Mouse (Mus musculus) heart, embryonic 11.5 days (tissue): Measurements from ENCODE around the gene Med16. TPM values are rescaled to one million over a fixed set of nuclear protein-coding genes. Genes with fewer than 3 reads are reported as not detected.
"Not testable (repeated sequence)": the region's sequence is repeated elsewhere in the genome, so short reads cannot be mapped to it uniquely, and the experiment has no call there.

Source experiments
- ATAC-seq: fragments of 200-750 bp; cut with Nextera tagmentation; replicated peaks from 2 replicates; pipeline ENCODE4 v1.8.0; 2017; ENCODE audit warnings: moderate library complexity; ENCODE audit not compliant: insufficient number of reproducible peaks, low FRiP score, low TSS enrichment
- H3K27ac ChIP-seq: fragments of 300-500 bp; sonication (generic); 2 replicates; pipeline ENCODE4 v1.5.1; 2014; ENCODE audit warnings: mild to moderate bottlenecking, low read depth, low read length
- H3K27me3 ChIP-seq: fragments of 300-500 bp; sonication (generic); 2 replicates; pipeline ENCODE4 v1.6.1; 2014; ENCODE audit warnings: mild to moderate bottlenecking, low read length, mixed read lengths; ENCODE audit not compliant: control insufficient read depth, insufficient read depth
- H3K36me3 ChIP-seq: fragments of 300-500 bp; sonication (generic); 2 replicates; pipeline ENCODE4 v1.6.1; 2014; ENCODE audit warnings: mild to moderate bottlenecking, low read length, moderate library complexity, mixed read lengths; ENCODE audit not compliant: control insufficient read depth, insufficient read depth
- H3K4me1 ChIP-seq: fragments of 300-500 bp; sonication (generic); 2 replicates; pipeline ENCODE4 v1.6.1; 2014; ENCODE audit warnings: low read length; ENCODE audit not compliant: control insufficient read depth, insufficient read depth
- H3K4me2 ChIP-seq: fragments of 300-500 bp; sonication (generic); 2 replicates; pipeline ENCODE4 v1.6.1; 2014; ENCODE audit warnings: mild to moderate bottlenecking, moderate library complexity
- H3K4me3 ChIP-seq: fragments of 300-500 bp; sonication (generic); 2 replicates; pipeline ENCODE4 v1.5.1; 2014; ENCODE audit warnings: low read depth, low read length
- H3K9ac ChIP-seq: fragments of 300-500 bp; sonication (generic); 2 replicates; pipeline ENCODE4 v1.6.1; 2014; ENCODE audit warnings: mild to moderate bottlenecking, low read depth, low read length, moderate library complexity
- H3K9me3 ChIP-seq: fragments of 300-500 bp; sonication (generic); replicated peaks from 2 replicates; pipeline ENCODE4 v1.6.1; 2016; ENCODE audit warnings: low read length; ENCODE audit not compliant: control insufficient read depth
- WGBS: fragments of 180-500 bp; shearing (Covaris S2); extraction: QIAGEN DNeasy Blood & Tissue Kit; methylation state at CpG from one replicate; pipeline ENCODE4 v1.1.7; 2014; ENCODE audit not compliant: insufficient replicate concordance; 5-methylcytosine and 5-hydroxymethylcytosine counted together
- polyA plus RNA-seq: library from polyadenylated mRNA; unstranded; fragments of >200 nt; fragmentation: Nextera tagmentation; extraction: Ambion mirVana; gene quantifications from 2 replicates; pipeline ENCODE4 v1.2.1, GENCODE M21; 2014

Med16 gene
- polyA plus RNA-seq, 1 experiment from 2014 or later = 30.9 TPM

DNA sequence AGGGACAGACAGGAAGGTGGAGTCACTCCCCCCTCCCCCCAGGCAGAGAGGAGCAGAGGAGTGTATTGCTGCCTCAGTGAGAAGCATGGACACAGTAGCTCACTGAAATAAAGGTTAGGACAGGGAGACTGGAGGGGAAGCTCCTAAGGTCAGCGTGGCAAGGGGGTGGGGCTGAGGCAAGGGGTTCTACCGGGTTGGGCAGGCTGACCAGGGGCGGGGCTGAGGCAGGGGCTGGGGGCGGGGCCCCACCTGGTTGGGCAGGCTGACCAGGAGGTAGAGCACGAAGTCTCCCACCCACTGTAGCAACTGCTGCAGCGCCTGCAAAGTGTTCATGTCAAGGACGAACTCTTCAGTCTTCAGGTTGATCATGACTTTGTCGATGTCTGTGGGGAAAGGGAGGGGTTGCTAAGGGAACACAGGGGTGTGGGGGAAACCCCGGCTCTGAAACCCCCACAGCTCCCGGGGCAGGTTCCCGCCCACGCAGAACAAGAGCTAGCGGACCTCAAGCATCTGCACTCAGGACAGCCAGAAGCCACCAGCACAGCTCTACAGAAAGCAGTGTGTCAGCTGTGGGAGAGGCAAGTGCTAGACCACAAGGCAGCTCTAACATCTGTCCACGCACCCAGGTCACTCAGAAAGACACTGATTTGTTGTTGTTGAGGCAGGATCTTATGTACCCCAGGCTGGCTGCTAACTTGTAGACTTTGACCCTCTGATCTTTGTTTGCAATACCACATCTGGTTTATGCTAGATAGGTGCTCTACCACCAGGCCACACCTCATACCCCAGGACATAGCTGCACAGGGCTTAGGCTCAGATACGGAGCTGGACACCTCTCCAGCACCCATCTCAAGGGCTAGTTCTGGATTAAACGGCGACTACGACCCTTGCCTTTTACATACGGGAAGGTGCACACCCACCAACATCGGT, 11.1 kb downstream of the Med16 start:
- H3K4me1 ChIP-seq = no peaks in the 10 kb centered on the region
- no peaks in the 10 kb centered on the region for H3K9me3 ChIP-seq
- whole genome bisulfite sequencing = 48% methylated on average over 20 of the region's 20 CpGs
- H3K4me3 ChIP-seq = no peak overlapping the region
- no peak overlapping the region for H3K27ac ChIP-seq
- H3K36me3 ChIP-seq = peaks cover 15% of the 10 kb centered on the region
- no peak for ATAC-seq
- no peak overlapping the region for H3K9ac ChIP-seq
- no peaks in the 10 kb centered on the region for H3K27me3 ChIP-seq
- H3K4me2 ChIP-seq = no peak overlapping the region

DNA sequence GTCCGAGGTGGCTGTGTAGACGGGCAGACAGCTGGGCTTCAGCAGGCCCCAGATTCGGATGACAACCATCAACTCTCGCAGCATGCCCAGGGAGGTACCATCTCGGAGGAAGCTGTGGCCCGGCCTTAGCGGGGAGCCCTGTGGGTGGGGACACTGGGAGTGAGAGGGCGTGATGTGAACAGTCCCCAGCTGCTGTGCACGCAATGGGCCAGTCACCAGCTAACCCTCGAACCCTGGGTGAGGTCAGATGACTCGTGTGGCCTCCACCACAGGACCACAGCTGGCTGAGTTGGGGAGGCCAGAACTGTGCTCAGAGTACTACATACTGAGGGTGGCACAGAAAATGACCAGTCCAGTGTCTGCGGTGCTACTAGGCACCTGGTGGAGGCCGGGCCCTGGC, 11.9 kb downstream of the Med16 start:
- Histone ChIP-seq H3K4me3 (no peak overlapping the region), H3K27me3 (no peaks in the 10 kb centered on the region), H3K27ac (no peak overlapping the region), H3K4me1 (no peaks in the 10 kb centered on the region), H3K9me3 (no peaks in the 10 kb centered on the region), H3K9ac (no peak overlapping the region), H3K4me2 (no peak overlapping the region), H3K36me3 (peaks cover 15% of the 10 kb centered on the region)
- no peak for ATAC-seq
- 83% methylated on average over 13 of the region's 13 CpGs for WGBS

DNA sequence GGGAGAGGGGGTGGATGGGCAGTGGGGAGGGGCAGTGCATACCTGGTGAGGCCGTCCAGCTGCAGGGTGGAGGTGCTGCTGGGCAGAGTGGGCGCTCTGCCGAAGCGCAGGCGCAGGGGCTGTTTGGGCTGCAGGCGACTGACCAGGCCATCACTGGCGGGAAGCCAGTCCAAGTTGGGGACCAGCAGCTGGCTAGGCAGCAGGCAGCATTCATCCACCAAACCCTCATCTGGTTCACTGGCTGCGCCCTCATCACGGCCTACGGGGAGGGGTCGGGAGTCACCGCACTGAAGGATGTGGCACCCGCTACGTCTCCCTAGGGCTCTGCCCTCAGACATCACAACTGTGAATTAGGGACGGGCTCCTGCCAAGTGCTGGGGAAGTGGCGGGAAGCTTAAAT, 12.4 kb downstream of the Med16 start:
- H3K4me2 ChIP-seq = no peak overlapping the region
- H3K27me3 ChIP-seq = no peaks in the 10 kb centered on the region
- no peak overlapping the region for H3K9ac ChIP-seq
- H3K36me3 ChIP-seq = peaks cover 15% of the 10 kb centered on the region
- H3K27ac ChIP-seq = no peak overlapping the region
- H3K4me3 ChIP-seq = no peak overlapping the region
- WGBS = 91% methylated on average over 16 of the region's 16 CpGs
- no peaks in the 10 kb centered on the region for H3K4me1 ChIP-seq
- no peaks in the 10 kb centered on the region for H3K9me3 ChIP-seq
- no peak for ATAC-seq

DNA sequence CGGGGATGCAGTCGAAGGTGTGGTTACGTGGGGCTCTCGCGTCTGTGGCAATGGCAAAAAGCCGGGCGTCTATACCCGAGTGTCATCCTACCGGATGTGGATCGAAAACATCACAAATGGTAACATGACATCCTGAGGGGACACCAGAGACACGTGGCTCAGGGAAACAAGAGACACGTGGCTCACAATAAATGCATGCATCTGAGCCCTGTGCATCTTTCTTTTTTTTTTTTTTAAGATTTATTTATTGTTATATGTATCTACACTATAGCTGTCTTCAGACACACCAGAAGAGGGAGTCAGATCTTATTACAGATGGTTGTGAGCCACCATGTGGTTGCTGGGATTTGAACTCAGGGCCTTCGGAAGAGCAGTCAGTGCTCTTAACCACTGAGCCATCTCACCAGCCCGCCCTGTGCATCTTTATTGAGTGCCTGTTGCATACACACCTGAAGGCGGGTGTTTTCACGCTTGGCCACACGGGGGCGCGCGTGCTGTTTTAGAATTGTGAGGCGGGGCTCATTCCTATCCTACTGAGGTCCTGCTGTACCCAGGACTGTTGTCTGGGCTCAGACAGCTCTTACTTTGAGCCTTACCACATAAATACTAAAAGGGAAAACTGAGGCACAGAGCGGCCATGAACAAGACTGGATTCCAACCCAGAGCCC, 16.1 kb downstream of the Med16 start:
- not testable (repeated sequence) for H3K9me3 ChIP-seq, H3K4me2 ChIP-seq, ATAC-seq, H3K27ac ChIP-seq, H3K9ac ChIP-seq, H3K27me3 ChIP-seq, H3K4me1 ChIP-seq, H3K4me3 ChIP-seq
- 45% methylated on average over 22 of the region's 22 CpGs for WGBS
- H3K36me3 ChIP-seq = peaks cover 10% of the 10 kb centered on the region; the same call in 1 of the 2 replicates

DNA sequence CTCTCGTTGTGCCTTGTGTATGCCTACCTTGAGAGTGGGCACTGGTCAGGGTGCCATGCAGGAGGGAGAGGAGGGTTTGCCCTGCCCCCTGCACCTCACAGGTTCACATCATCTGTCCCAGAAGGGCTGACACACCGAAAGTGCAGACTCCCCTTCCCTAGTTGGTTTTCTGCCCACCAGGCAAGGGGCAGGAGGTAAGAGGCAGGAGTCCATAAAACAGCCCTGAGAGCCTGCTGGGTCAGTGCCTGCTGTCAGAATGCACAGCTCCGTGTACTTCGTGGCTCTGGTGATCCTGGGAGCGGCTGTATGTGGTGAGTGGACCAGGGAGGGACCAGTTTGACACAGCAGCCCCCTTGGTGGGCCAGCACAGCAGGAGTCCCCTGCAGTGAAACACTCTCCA, 18.1 kb downstream of the Med16 start, which contains the start of gene Cfd:
TSS of gene Cfd (plus strand) at position 184 of the 400 bp plus-strand sequence.
- Histone ChIP-seq H3K9me3 (no peaks in the 10 kb centered on the region), H3K36me3 (0 out of 2 replicates have a peak, but pooled peaks cover 5% of the 10 kb centered on the region), H3K27ac (no peak within 1 kb of the TSS), H3K27me3 (no peaks in the 10 kb centered on the region), H3K4me3 (no peak within 1 kb of the TSS), H3K4me1 (no peaks in the 10 kb centered on the region), H3K4me2 (no peak within 1 kb of the TSS), H3K9ac (no peak within 1 kb of the TSS)
- WGBS = 34% methylated on average over 5 of the region's 5 CpGs
- no peak for ATAC-seq

DNA sequence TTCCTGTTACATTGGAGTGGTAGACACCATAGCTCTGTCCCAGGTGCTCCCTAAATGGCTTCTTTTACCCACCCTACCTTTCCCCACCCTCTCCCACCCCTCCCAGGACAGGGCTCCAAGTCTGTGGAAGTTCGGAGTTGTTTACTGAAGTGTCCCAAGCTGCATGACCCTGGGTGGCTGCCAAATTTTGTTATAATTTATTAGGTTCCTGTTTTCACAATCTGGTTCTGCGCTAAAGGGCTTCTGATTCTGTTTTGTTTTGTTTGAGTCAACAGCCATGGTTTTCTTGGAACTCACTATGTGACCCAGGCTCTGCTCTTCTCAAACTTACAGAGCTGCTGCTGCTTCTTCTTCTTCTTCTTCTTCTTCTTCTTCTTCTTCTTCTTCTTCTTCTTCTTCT, 19.3 kb downstream of the Med16 start:
- 78% methylated on average over 2 of the region's 2 CpGs for WGBS
- H3K27me3 ChIP-seq = no peaks in the 10 kb centered on the region
- no peaks in the 10 kb centered on the region for H3K36me3 ChIP-seq
- no peak overlapping the region for H3K9ac ChIP-seq
- no peak overlapping the region for H3K27ac ChIP-seq
- no peak overlapping the region for H3K4me2 ChIP-seq
- no peak overlapping the region for H3K4me3 ChIP-seq
- no peak for ATAC-seq
- H3K9me3 ChIP-seq = no peaks in the 10 kb centered on the region
- no peaks in the 10 kb centered on the region for H3K4me1 ChIP-seq

DNA sequence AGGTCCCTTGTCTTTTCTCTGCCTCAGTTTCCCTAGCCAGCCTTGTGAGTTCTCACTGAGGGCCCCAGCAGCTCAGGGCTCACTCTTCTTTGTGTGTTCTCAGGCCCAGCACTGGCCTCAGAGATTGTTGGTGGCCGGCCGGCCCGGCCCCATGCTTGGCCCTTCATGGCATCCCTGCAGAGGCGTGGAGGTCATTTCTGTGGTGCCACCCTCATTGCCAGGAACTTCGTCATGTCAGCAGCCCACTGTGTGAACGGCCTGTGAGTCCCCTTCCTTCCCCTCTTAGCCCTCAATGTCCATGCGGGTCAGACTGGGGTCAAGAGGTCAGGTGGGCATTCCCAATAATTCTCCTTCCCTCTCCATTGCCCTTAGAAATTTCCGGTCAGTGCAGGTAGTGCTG, 22.1 kb downstream of the Med16 start:
- no peak for ATAC-seq
- no peak overlapping the region for H3K4me2 ChIP-seq
- no peaks in the 10 kb centered on the region for H3K9me3 ChIP-seq
- H3K36me3 ChIP-seq = no peaks in the 10 kb centered on the region
- H3K4me3 ChIP-seq = no peak overlapping the region
- H3K9ac ChIP-seq = no peak overlapping the region
- no peak overlapping the region for H3K27ac ChIP-seq
- 76% methylated on average over 8 of the region's 8 CpGs for WGBS
- peaks cover 13% of the 10 kb centered on the region for H3K4me1 ChIP-seq
- peaks cover 10% of the 10 kb centered on the region for H3K27me3 ChIP-seq

DNA sequence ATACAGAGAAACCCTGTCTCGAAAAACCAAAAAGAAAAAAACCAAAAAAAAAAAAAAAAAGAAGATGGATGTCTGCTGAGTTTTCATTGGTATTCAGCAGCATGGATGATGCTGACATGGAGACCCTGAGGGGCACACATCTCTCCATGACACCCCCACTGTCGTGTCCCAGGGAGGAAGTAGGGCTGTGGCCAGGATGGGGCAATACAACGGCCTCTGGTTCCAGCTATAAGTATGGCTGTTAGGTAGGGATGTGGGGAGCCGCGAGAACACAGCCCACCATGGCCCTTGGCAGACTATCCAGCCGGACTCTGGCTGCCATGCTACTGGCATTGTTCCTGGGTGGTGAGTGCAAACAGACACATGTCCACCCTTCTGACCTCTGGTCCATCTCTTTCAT, 22.7 kb downstream of the Med16 start, which contains the start of gene Elane:
TSS of gene Elane (plus strand) at position 194 of the 400 bp plus-strand sequence.
- no peak for ATAC-seq
- 73% methylated on average over 6 of the region's 6 CpGs for WGBS
- no peak within 1 kb of the TSS for H3K9ac ChIP-seq

More for the DNA sequence above, 22.7 kb downstream of the Med16 start, which contains the start of gene Elane:
- no peak within 1 kb of the TSS for H3K27ac ChIP-seq
- peaks cover 10% of the 10 kb centered on the region for H3K27me3 ChIP-seq
- H3K4me2 ChIP-seq = no peak within 1 kb of the TSS
- H3K4me1 ChIP-seq = peaks cover 15% of the 10 kb centered on the region
- no peaks in the 10 kb centered on the region for H3K9me3 ChIP-seq
- no peak within 1 kb of the TSS for H3K4me3 ChIP-seq
- H3K36me3 ChIP-seq = no peaks in the 10 kb centered on the region
